Mouse (Mus musculus) ovary, postnatal 14 days (tissue): ENCODE results near the gene Gzmb.
"Not testable (repeated sequence)": the region's sequence is repeated elsewhere in the genome, so short reads cannot be mapped to it uniquely, and the experiment has no call there.

Experiments
- DNase-seq: peaks from one replicate; pipeline ENCODE4 v3.0.0; 2022; ENCODE audit warnings: low spot score

The Gzmb gene

GRCm38 (mm10) chr14:56262153-56262552, at the start of gene Gzmb:
Gene Gzmb, minus strand, starts transcription at chr14:56262260.
- DNase-seq = no peak

- DNase-seq = not testable (repeated sequence)
These were observed 49.7 kb upstream of the Gzmb start for GRCm38 (mm10) chr14:56311801-56312200.

- no peak for DNase-seq
These were observed 48.2 kb upstream of the Gzmb start for GRCm38 (mm10) chr14:56310238-56310637.

- peak; percentile 39 for DNase-seq
These were observed 42.1 kb upstream of the Gzmb start for GRCm38 (mm10) chr14:56304149-56304548.

- DNase-seq = no peak
These were observed 41.5 kb upstream of the Gzmb start for GRCm38 (mm10) chr14:56303506-56304025.

- no peak for DNase-seq
These were observed 40.0 kb upstream of the Gzmb start for GRCm38 (mm10) chr14:56302091-56302490.

- no peak for DNase-seq
These were observed 34.7 kb upstream of the Gzmb start for GRCm38 (mm10) chr14:56296786-56297185.

- DNase-seq = no peak
These were observed 34.0 kb upstream of the Gzmb start for GRCm38 (mm10) chr14:56296106-56296505.

GRCm38 (mm10) chr14:56293146-56293545, 31.1 kb upstream of the Gzmb start:
- DNase-seq = no peak

GRCm38 (mm10) chr14:56288651-56289050, 26.6 kb upstream of the Gzmb start:
- no peak for DNase-seq

GRCm38 (mm10) chr14:56287806-56288205, 25.7 kb upstream of the Gzmb start:
- DNase-seq = no peak

- DNase-seq = no peak
These were observed 22.6 kb upstream of the Gzmb start for GRCm38 (mm10) chr14:56284356-56285325.

GRCm38 (mm10) chr14:56283816-56284215, 21.8 kb upstream of the Gzmb start:
- DNase-seq = no peak

- no peak for DNase-seq
These were observed 19.0 kb upstream of the Gzmb start for GRCm38 (mm10) chr14:56281090-56281489.

- DNase-seq = not testable (repeated sequence)
These were observed 16.6 kb upstream of the Gzmb start for GRCm38 (mm10) chr14:56278691-56279090.

GRCm38 (mm10) chr14:56276096-56276495, 14.0 kb upstream of the Gzmb start:
- DNase-seq = not testable (repeated sequence)

- no peak for DNase-seq
These were observed 4.0 kb upstream of the Gzmb start for GRCm38 (mm10) chr14:56266109-56266508.

- DNase-seq = no peak
These were observed 21.7 kb downstream of the Gzmb start for GRCm38 (mm10) chr14:56240409-56240808.

- no peak for DNase-seq
These were observed 27.5 kb downstream of the Gzmb start, which contains the start of gene Gzmc for GRCm38 (mm10) chr14:56234556-56234955. Gene Gzmc, minus strand, starts transcription at chr14:56234656.

GRCm38 (mm10) chr14:56211317-56211716, 50.7 kb downstream of the Gzmb start, which contains the start of gene Gzmf:
Gene Gzmf, minus strand, starts transcription at chr14:56211417.
- no peak for DNase-seq
